Mouse (Mus musculus) left cerebral cortex, postnatal 10 days (tissue): ENCODE measurements around the gene Myh9. TPM values are rescaled to one million over a fixed set of nuclear protein-coding genes. Genes with fewer than 3 reads are reported as not detected.
"Not testable (repeated sequence)": the region's sequence is repeated elsewhere in the genome, so short reads cannot be mapped to it uniquely, and the experiment has no call there.

Experiments used
- DNase-seq, 2 experiments: peaks; one replicate each; pipeline ENCODE4 v3.0.0; 2021 to 2022; ENCODE audit warnings: low spot score in 2 of 2, mixed read lengths in 1 of 2; ENCODE audit errors: extremely low spot score in 1 of 2
- intact Hi-C: fragments of 180-260 bp; cut with DNase I; formaldehyde crosslinking; loops from one replicate; pipeline ENCODE4 v1.15.1; 2025
- total RNA-seq, 2 experiments: library from RNA; stranded (reverse); gene quantifications; 2 replicates each; pipeline ENCODE4 v1.2.3; 2021

Myh9 gene
- total RNA-seq, 2 experiments from 2014 or later, result 58.2 to 58.8 TPM

DNA sequence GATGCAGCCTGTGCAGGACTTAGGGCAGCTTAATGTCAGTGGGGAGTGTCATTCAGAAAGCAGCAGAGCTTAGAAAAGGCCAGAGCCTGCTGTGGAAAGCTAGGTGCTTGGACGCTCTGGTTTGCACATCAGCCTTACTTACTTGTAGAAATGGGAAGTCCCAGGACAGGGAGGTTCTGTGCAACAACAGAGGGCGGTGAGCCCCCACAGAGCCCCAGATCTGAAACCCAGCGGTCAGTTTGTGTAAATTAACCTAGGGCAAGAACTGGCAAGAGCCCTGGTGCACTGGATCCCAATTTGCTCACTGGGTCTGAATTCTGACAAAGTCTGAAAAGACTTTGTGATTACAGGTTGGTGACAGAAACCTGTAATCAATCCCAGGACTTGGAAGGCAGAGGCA, 5.1 kb upstream of the Myh9 start:
- intact Hi-C loops, result no loop called here
- DNase-seq, result no peak

GRCm38 (mm10) chr15:77845931-77846595, 4.1 kb upstream of the Myh9 start:
- DNase-seq, intact Hi-C loops: not testable (repeated sequence)

DNA sequence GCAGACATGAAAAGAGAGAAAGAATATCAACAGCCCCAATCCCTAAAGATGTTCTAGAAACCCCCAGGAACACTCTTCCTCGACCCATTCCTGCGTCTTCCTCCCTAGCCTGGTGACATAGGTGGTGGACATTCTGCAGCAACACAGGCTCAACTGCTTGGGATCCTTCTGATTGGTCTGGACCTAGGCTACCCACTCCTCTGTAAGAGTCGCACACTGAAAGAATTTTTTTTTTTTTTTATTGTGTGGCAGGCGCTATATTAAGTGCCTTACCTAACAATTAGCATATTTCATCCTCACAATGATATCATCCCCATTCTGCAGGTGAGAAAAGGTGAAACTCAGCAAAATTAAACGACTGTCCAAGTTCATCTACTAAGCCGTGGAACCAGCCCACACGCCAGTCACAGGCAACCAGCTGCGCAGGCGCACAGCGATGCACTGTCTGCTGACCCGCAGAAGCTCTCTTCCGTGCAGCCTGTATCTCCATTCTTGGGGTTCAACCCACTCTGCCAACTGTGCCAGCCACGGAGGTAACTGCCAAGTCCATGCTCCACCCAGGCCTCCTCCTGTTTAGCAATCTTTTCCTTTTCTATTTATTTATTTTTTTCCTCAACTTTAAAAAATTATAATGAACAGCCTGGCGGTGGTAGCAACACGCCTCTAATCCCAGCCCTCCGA, 3.1 kb upstream of the Myh9 start:
- intact Hi-C loops, result loop anchor here (5.0 kb wide), 2 partner anchors 43 to 68 kb away; no protein-coding TSS in a partner anchor
- no peak for DNase-seq

DNA sequence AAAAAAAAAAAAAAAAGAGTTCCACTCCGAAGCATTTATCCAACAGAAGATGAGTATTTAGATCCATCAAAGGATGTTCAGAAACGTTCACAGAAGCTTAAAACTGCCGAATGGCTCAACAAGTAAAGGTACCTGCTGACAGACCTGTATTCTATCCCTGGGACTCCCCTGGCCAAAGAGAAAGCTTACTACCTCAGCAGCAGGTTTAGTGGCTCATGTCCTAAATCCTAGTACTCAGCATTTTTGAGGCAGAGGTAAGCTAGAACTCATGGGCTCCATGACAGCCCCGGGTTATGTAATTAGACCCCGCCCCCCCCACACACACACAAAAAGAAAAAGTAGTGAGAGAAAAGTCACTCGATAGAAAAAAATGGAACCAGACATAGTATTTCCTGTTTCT, 2.1 kb upstream of the Myh9 start:
- intact Hi-C loops, result loop anchor here (5.0 kb wide), 2 partner anchors 42 to 67 kb away; no protein-coding TSS in a partner anchor
- no peak for DNase-seq

DNA sequence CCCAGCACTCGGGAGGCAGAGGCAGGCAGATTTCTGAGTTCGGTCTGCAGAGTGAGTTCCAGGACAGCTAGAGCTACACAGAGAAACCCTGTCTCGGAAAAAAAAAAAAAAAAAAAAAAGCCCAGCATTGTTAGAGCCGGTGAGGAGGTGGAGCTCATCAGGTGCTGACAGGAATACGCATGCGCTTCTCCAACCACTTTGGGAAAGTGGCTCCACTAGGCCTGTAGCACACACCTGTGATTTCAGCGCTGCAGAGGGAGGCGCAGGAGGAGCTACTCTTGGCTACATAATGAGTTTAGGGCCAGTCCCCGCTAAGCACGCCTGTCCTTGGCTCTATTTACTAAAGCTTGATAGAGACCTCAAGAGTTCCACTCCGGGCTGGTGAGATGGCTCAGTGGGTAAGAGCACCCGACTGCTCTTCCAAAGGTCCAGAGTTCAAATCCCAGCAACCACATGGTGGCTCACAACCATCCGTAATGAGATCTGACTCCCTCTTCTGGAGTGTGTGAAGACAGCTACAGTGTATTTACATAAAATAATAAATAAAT, 1.6 kb upstream of the Myh9 start:
- intact Hi-C loops, result loop anchor here (5.0 kb wide), 2 partner anchors 41 to 66 kb away; no protein-coding TSS in a partner anchor
- not testable (repeated sequence) for DNase-seq

- DNase-seq, result no peak
- intact Hi-C loops, result loop anchor here (5.0 kb wide), 2 partner anchors 41 to 66 kb away; no protein-coding TSS in a partner anchor
These were observed 1.1 kb upstream of the Myh9 start for GRCm38 (mm10) chr15:77843046-77843445.

GRCm38 (mm10) chr15:77841361-77842046, 471 bp downstream of the Myh9 start:
- DNase-seq, result peak; percentile 51 to 86
- intact Hi-C loops, result loop anchor here (5.0 kb wide), 2 partner anchors 39 to 64 kb away; no protein-coding TSS in a partner anchor

- intact Hi-C loops, result loop anchor here (5.0 kb wide), 2 partner anchors 38 to 63 kb away; no protein-coding TSS in a partner anchor
- DNase-seq, result no peak
These were observed 1.3 kb downstream of the Myh9 start for GRCm38 (mm10) chr15:77840450-77841360.

DNA sequence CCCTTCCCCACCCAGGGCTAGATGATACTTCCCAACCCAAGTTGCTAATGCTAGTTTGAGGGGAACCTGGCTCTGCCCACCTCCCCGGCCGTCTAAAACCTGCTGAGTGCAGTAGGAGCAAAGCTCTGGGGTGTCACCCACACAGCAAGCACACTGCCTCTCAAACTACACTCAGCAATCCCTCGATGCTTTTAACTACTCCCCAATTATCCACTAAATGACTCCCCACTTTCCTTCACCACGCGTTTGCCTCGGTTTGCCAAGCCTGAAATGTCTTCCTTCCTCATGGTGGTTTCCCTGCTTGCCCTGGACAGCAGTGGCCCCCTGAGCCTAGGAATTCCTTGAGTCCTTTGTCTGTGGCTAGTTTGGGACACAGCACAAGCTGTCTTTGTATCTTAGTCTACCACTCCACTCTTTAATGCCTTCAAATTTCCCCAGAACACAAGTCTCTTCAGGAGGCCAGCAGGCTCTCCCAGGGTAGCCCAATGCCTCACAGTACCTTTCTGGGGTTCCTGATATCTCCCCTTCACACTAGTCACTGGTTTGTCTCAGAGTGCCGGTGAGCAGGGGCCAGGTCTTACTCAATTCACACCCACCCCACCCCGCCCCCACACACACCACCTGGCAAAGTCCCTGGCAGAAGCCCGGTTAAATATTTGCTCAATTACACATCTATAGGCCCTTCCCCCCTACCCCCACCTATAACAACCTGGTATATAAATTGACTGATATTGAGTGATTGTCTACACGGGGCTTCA, 2.3 kb downstream of the Myh9 start:
- DNase-seq, result no peak
- intact Hi-C loops, result loop anchor here (5.0 kb wide), 2 partner anchors 37 to 62 kb away; no protein-coding TSS in a partner anchor

GRCm38 (mm10) chr15:77838530-77839387, 3.2 kb downstream of the Myh9 start:
- intact Hi-C loops, result no loop called here
- DNase-seq, result no peak

- DNase-seq, result no peak
- intact Hi-C loops, result no loop called here
These were observed 4.4 kb downstream of the Myh9 start for GRCm38 (mm10) chr15:77837444-77838117.

GRCm38 (mm10) chr15:77836692-77837443, 5.1 kb downstream of the Myh9 start:
- no peak for DNase-seq
- intact Hi-C loops, result no loop called here

DNA sequence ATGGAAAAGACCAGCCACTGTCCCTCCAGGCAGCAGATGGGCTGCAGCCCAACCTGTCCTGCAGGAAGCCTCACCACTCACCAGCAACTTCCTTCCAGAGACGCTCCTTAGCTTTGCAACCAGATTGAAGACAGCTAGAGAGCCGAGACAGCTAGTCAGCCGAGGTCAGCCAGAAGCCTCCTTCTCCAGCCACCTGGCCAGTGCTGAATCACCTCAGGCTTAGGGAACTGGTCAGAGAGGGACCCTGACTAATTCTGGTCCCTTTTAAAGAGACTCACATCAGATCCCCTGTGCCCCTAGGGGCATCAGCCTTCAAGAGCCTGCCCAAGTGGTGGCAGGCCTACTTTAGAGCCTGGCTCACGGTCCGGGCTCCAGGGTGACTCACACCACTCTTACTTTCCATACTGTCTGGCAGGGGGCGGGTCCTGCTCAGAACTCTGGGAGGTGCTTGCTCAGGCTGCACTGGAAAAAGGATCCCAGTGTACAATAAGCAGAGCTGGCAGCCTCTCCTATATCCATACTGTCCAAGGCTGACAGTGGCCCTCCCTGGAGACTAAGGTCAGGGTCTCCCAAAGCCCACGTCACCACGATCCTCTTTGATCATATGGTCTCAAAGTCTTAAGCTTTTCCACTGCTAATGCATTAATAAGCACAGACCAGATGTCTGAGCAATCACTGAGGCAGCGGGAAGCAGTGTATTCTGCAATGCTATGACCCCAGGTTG, 5.9 kb downstream of the Myh9 start:
- no peak for DNase-seq
- intact Hi-C loops, result no loop called here

- peak in 1 of 2 experiments; percentile 15 for DNase-seq
- intact Hi-C loops, result no loop called here
These were observed 7.4 kb downstream of the Myh9 start for GRCm38 (mm10) chr15:77834336-77835268.
